In the genomic region with DNA sequence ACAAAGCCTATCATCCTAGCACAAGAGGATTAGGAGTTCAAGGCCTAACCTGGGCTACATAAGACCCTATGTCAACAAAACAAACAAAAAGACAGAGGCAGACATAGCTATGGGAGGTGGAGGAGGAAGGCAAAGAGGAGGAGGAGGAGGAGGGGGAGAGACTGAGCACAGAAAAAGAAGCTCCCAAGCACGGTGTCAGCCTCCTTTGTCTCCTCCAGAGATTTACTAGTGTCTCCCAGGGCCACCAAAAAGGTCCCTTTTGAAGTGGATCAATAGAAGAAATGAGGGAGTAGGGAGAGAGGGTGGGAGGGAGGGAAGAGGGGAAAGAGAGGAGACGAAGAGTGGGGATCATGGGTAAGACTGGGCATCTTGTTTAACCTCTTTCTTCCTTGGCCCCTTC, we compare ENCODE assay signal across 28 mouse cellular contexts.
A peak's percentile ranks its signal among the peaks of the same experiment; 100 is the strongest.
DNase-seq lines count a peak whose midpoint lies in the region; ATAC-seq and TF ChIP-seq lines count a peak whose summit lies in the region.
"Had no signal": no experiment of that assay in that cellular context is flagged by ENCODE, and none has a peak within 500 bp of the region (broad histone marks: within the 10 kb centered on the region; RNA-seq: fewer than 3 reads in every experiment).

No protein-coding gene starts in this region.

- ATAC-seq in heart, embryonic 11.5 days (replicated peaks; ENCODE audit: insufficient number of reproducible peaks, low FRiP score, low TSS enrichment): no peak
- ATAC-seq in midbrain, postnatal 0 days (ENCODE audit: low FRiP score): no peak
- ATAC-seq: forebrain, postnatal 0 days; inflammation-experienced regulatory T-cells, adult 6 months had no signal

- H3K27me3 ChIP-seq in heart, embryonic 10.5 days (ENCODE audit: insufficient read depth, poor library complexity, severe bottlenecking): no peaks in the 10 kb centered on the region
- H3K27me3 ChIP-seq in heart, embryonic 11.5 days (ENCODE audit: control insufficient read depth, insufficient read depth, low read length): no peaks in the 10 kb centered on the region
- H3K27me3 ChIP-seq in midbrain, embryonic 10.5 days (ENCODE audit: low read depth, poor library complexity, severe bottlenecking): no peaks in the 10 kb centered on the region; the same call in 1 of the 2 replicates
- H3K27me3 ChIP-seq in midbrain, postnatal 0 days (ENCODE audit: insufficient read depth, low read length): no peaks in the 10 kb centered on the region
- no peaks in the 10 kb centered on the region for H3K27me3 ChIP-seq in embryonic facial prominence, embryonic 10.5 days (replicated peaks; ENCODE audit: low read depth, poor library complexity, severe bottlenecking)
- no peaks in the 10 kb centered on the region for H3K27me3 ChIP-seq in limb, embryonic 10.5 days (ENCODE audit: low read depth, poor library complexity, severe bottlenecking)
- H3K27me3 ChIP-seq: embryonic facial prominence, embryonic 13.5 days; heart, embryonic 12.5 days; lung, embryonic 15.5 days; midbrain, embryonic 12.5 days had no signal

- no peak for TF ChIP-seq CTCF in midbrain, postnatal 0 days (IDR thresholded peaks at IDR 0.05)

- no peaks in the 10 kb centered on the region for H3K9me3 ChIP-seq in heart, embryonic 10.5 days
- H3K9me3 ChIP-seq in heart, embryonic 11.5 days (replicated peaks; ENCODE audit: control insufficient read depth, low read length): no peaks in the 10 kb centered on the region
- H3K9me3 ChIP-seq in midbrain, embryonic 10.5 days (replicated peaks): no peaks in the 10 kb centered on the region
- H3K9me3 ChIP-seq in midbrain, postnatal 0 days (ENCODE audit: low read length): no peaks in the 10 kb centered on the region
- H3K9me3 ChIP-seq in embryonic facial prominence, embryonic 10.5 days: no peaks in the 10 kb centered on the region
- no peaks in the 10 kb centered on the region for H3K9me3 ChIP-seq in limb, embryonic 10.5 days (replicated peaks)
- H3K9me3 ChIP-seq: embryonic facial prominence, embryonic 13.5 days; forebrain, embryonic 10.5 days; heart, embryonic 12.5 days; lung, embryonic 15.5 days; midbrain, embryonic 12.5 days had no signal

- H3K4me1 ChIP-seq in heart, embryonic 10.5 days: peaks cover 25% of the 10 kb centered on the region
- peaks cover 14% of the 10 kb centered on the region for H3K4me1 ChIP-seq in heart, embryonic 11.5 days (ENCODE audit: control insufficient read depth, insufficient read depth, low read length)
- peaks cover 61% of the 10 kb centered on the region for H3K4me1 ChIP-seq in midbrain, embryonic 10.5 days
- peaks cover 2% of the 10 kb centered on the region; the same call in 1 of the 2 replicates for H3K4me1 ChIP-seq in midbrain, postnatal 0 days (ENCODE audit: insufficient read depth, low read length)
- peaks cover 35% of the 10 kb centered on the region for H3K4me1 ChIP-seq in embryonic facial prominence, embryonic 10.5 days
- H3K4me1 ChIP-seq in limb, embryonic 10.5 days: peaks cover 44% of the 10 kb centered on the region

- H3K4me2 ChIP-seq in heart, embryonic 11.5 days: no peak overlapping the region
- H3K4me2 ChIP-seq in midbrain, postnatal 0 days (ENCODE audit: low read depth, low read length, poor library complexity, severe bottlenecking): no peak overlapping the region
- H3K4me2 ChIP-seq: embryonic facial prominence, embryonic 13.5 days; heart, embryonic 12.5 days; hindbrain, embryonic 14.5 days; lung, embryonic 15.5 days; midbrain, embryonic 12.5 days had no signal

- 53% methylated on average over 2 of the region's 2 CpGs for WGBS in heart, embryonic 10.5 days
- WGBS in heart, embryonic 11.5 days (ENCODE audit: insufficient replicate concordance): 53% methylated on average over 2 of the region's 2 CpGs
- 11% methylated on average over 2 of the region's 2 CpGs for WGBS in midbrain, embryonic 10.5 days
- whole genome bisulfite sequencing in midbrain, postnatal 0 days: 31% methylated on average over 2 of the region's 2 CpGs
- 36% methylated on average over 2 of the region's 2 CpGs for WGBS in embryonic facial prominence, embryonic 10.5 days
- WGBS in limb, embryonic 10.5 days: 16% methylated on average over 2 of the region's 2 CpGs

- peak; percentile 35 for DNase-seq in heart, embryonic 10.5 days (ENCODE audit: low spot score)
- no peak for DNase-seq in midbrain, embryonic 10.5 days (ENCODE audit: low spot score)
- DNase-seq in midbrain, postnatal 0 days (ENCODE audit: low spot score): no peak
- DNase-seq in embryonic facial prominence, embryonic 10.5 days (ENCODE audit: low spot score): peak; percentile 5
- DNase-seq in limb, embryonic 10.5 days (ENCODE audit: low spot score): peak; percentile 19
- DNase-seq in left cerebral cortex, adult 18-20 months (ENCODE audit: low spot score in 2 of 2): no peak
- DNase-seq: adrenal gland, postnatal 36 days; B cell, adult 2 months; cerebellum, adult 18-20 months; cerebellum, postnatal 10 days; forebrain, postnatal 0 days; gastrocnemius, postnatal 10 days; heart, postnatal 4 days; kidney, adult 11 months; layer of hippocampus, postnatal 36 days; retina, postnatal 1 day; right cerebral cortex, postnatal 14 days; thymus, adult 18-20 months; thymus, postnatal 25 days had no signal

- H3K36me3 ChIP-seq in heart, embryonic 10.5 days: no peaks in the 10 kb centered on the region
- no peaks in the 10 kb centered on the region for H3K36me3 ChIP-seq in heart, embryonic 11.5 days (ENCODE audit: control insufficient read depth, insufficient read depth, low read length)
- no peaks in the 10 kb centered on the region for H3K36me3 ChIP-seq in midbrain, embryonic 10.5 days
- H3K36me3 ChIP-seq in midbrain, postnatal 0 days (ENCODE audit: insufficient read depth, low read length): no peaks in the 10 kb centered on the region
- H3K36me3 ChIP-seq in embryonic facial prominence, embryonic 10.5 days (replicated peaks): no peaks in the 10 kb centered on the region
- no peaks in the 10 kb centered on the region for H3K36me3 ChIP-seq in limb, embryonic 10.5 days
- H3K36me3 ChIP-seq: embryonic facial prominence, embryonic 13.5 days; forebrain, embryonic 10.5 days; heart, embryonic 12.5 days; lung, embryonic 15.5 days; midbrain, embryonic 12.5 days had no signal

- H3K4me3 ChIP-seq in heart, embryonic 10.5 days: no peak overlapping the region
- no peak overlapping the region for H3K4me3 ChIP-seq in heart, embryonic 11.5 days (ENCODE audit: low read depth, low read length)
- no peak overlapping the region for H3K4me3 ChIP-seq in midbrain, embryonic 10.5 days
- H3K4me3 ChIP-seq in midbrain, postnatal 0 days (ENCODE audit: low read depth, low read length): no peak overlapping the region
- no peak overlapping the region for H3K4me3 ChIP-seq in embryonic facial prominence, embryonic 10.5 days
- H3K4me3 ChIP-seq in limb, embryonic 10.5 days: no peak overlapping the region
- H3K4me3 ChIP-seq: embryonic facial prominence, embryonic 13.5 days; forebrain, embryonic 10.5 days; heart, embryonic 12.5 days; lung, embryonic 15.5 days; midbrain, embryonic 12.5 days had no signal

- H3K27ac ChIP-seq in heart, embryonic 10.5 days: no peak overlapping the region
- H3K27ac ChIP-seq in heart, embryonic 11.5 days (ENCODE audit: low read depth, low read length): no peak overlapping the region
- peak overlapping the region; percentile 67 for H3K27ac ChIP-seq in midbrain, embryonic 10.5 days (replicated peaks)
- no peak overlapping the region for H3K27ac ChIP-seq in midbrain, postnatal 0 days (ENCODE audit: low read depth, low read length)
- no peak overlapping the region; the same call in 1 of the 2 replicates for H3K27ac ChIP-seq in embryonic facial prominence, embryonic 10.5 days (replicated peaks)
- peak overlapping the region; percentile 26; the same call in 1 of the 2 replicates for H3K27ac ChIP-seq in limb, embryonic 10.5 days
- H3K27ac ChIP-seq: embryonic facial prominence, embryonic 13.5 days; forebrain, embryonic 10.5 days; hindbrain, embryonic 14.5 days; kidney, postnatal 0 days; lung, embryonic 15.5 days; midbrain, embryonic 12.5 days had no signal

- no peak overlapping the region for H3K9ac ChIP-seq in heart, embryonic 11.5 days (ENCODE audit: low read depth, low read length)
- no peak overlapping the region for H3K9ac ChIP-seq in midbrain, postnatal 0 days (replicated peaks; ENCODE audit: low read length, poor library complexity, severe bottlenecking)
- H3K9ac ChIP-seq: embryonic facial prominence, embryonic 13.5 days; forebrain, postnatal 0 days; heart, embryonic 12.5 days; hindbrain, embryonic 14.5 days; lung, embryonic 15.5 days; midbrain, embryonic 12.5 days had no signal

Comparison
In these comparisons a context has a peak if more than half of its experiments do, and no peak if none do; other contexts are left out.
1. H3K27ac ChIP-seq: peak in midbrain, embryonic 10.5 days (single experiment) and limb, embryonic 10.5 days (single experiment); none in heart, embryonic 10.5 days (single experiment), heart, embryonic 11.5 days (single experiment), midbrain, postnatal 0 days (single experiment) and embryonic facial prominence, embryonic 10.5 days (single experiment).
2. DNase-seq: peak in heart, embryonic 10.5 days (single experiment), embryonic facial prominence, embryonic 10.5 days (single experiment) and limb, embryonic 10.5 days (single experiment); none in midbrain, embryonic 10.5 days (single experiment), midbrain, postnatal 0 days (single experiment) and left cerebral cortex, adult 18-20 months (0 of 2).